Mouse (Mus musculus) adrenal gland, postnatal 10 days (tissue): ENCODE measurements around the gene Ncam2. TPM values are rescaled to one million over a fixed set of nuclear protein-coding genes. Genes with fewer than 3 reads are reported as not detected.

ENCODE experiments used
- DNase-seq: peaks from one replicate; pipeline ENCODE4 v3.0.0; 2021; ENCODE audit warnings: mixed read lengths
- total RNA-seq, 2 experiments: library from RNA; stranded (reverse); gene quantifications; 2 replicates each; pipeline ENCODE4 v1.2.3; 2021

Gene Ncam2
- total RNA-seq, 2 experiments from 2014 or later = 3.5 to 6.9 TPM

- no peak for DNase-seq
Observed at GRCm38 (mm10) chr16:81285882-81286281, 85.4 kb downstream of the Ncam2 start.

- no peak for DNase-seq
Observed at GRCm38 (mm10) chr16:81303806-81304205, 103.3 kb downstream of the Ncam2 start.

DNA sequence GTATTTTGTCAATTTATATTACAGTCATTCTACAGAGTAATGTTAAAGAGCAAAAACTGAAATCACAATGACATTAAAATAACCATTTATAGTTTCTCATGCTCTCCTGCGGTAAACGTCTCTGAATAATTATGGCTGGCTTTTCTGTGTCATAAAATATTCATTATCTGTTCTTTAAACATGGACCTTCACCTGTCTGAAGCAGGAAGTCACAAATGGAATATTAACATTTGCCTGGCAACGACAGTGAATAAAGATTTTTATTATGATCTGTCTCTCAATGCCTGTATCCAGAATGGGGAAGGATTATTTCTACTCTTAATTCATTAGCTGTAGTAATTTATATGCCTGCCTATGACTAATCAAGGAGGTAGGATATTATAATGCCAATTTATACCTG, 108.7 kb downstream of the Ncam2 start:
- DNase-seq = no peak

DNA sequence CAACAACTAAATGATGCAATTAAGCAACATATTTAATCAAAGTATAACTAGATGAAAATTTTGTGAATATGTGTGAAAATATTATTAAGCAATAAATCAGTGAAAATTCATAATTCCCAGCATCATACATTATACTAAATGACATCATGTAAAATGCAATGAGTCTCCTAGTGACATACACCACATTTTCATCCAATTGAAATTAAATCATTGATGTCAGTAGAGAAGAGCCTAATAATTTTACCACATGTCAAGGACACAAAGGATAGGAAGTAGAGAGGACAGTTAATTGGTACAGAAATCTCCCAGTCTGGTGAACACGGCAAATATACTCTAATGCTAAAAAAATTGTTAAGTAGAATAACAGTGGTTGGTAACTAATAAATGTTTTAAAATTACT, 118.5 kb downstream of the Ncam2 start:
- DNase-seq = no peak

GRCm38 (mm10) chr16:81330539-81330938, 130.0 kb downstream of the Ncam2 start:
- peak; percentile 64 for DNase-seq

- no peak for DNase-seq
Observed at GRCm38 (mm10) chr16:81365901-81366300, 165.4 kb downstream of the Ncam2 start.

DNA sequence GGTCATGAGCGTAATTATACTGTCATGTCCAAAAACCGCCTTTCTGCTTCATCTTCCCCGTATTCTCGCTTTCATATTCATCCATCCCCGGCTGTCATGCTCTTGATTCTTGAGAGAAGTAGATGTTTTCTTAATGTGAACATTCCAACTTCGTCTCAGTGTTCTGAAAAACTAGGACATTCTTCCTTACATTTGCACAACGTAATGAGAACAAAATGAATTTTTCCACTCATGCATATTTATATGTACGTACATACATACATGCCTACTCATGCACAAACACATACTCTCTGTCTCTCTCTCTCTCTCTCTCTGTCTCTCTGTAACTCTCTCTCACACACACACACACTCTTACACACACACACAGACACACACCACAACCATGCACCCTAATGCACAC, 173.7 kb downstream of the Ncam2 start:
- no peak for DNase-seq

DNA sequence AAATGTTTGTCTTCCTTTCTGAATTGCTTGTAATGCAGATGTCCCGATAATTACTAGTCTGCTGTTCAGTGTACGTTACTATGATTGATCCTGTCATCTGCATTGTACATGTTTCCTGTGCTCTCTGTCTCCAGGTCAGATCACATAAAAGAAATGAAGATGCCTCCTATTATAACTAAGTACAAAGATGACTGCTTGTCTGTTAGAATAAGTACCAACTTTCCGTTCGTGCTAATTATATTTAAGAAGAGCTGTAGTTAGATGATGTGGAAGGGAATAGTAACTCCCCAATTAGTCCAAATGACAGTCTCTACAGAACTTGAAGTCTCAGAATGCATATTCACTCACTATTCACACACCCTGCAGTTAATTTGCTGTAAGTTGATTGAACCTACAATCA, 179.9 kb downstream of the Ncam2 start:
- no peak for DNase-seq

- no peak for DNase-seq
Observed at GRCm38 (mm10) chr16:81388646-81389045, 188.1 kb downstream of the Ncam2 start.

GRCm38 (mm10) chr16:81434559-81434958, 234.1 kb downstream of the Ncam2 start:
- DNase-seq = no peak

DNA sequence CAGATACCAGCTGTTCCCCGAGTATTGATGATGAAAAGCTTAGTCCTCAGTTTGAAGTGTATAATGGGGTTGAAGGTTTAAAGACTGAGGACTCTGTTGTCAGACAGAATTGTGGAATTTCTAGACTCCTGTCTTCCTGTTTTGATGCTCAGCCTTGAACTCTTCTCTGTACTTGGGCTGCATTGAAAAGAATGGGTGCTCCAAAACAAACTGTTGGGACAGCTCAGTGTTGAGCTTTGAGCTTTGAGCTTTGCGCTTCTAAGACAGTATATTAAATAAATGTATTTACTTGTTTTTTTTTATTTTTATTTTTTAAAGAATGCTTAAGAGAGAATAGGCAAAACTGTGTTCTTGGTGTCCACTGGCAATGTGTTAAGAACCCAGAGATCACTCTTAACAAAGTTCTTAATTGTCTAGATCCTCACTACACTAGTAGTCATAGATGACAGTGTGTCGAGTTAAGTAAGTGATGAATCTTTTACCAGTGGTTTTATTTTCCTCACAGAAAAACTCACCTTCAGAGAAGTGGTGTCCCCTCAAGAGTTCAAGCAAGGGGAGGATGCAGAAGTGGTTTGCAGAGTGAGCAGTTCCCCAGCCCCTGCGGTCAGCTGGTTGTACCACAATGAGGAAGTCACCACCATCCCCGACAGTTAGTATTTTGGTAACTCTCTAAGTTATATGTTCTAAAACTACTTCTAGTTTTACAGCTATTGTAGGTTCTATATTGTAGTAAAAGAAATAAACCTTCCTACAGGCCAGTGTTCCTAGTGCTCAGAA, 236.8 kb downstream of the Ncam2 start:
- no peak for DNase-seq

DNA sequence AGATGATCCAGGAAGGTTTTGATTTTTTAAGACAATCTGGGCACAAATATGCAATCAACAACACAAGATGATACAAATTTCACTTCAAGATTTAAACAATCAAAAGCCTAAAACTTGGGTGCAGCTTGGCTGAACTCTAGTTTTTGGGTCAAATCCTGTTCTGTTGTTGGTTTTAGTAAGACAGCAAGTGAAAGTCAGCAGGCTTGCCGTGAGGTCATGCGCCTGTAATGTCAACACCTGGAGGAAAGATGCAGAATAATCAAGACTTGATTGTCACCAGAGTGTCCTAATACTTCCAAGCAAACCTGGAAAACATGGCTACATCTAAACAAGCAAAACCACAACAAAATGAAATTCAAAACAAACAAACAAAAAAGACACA, 237.4 kb downstream of the Ncam2 start:
- DNase-seq = no peak

DNA sequence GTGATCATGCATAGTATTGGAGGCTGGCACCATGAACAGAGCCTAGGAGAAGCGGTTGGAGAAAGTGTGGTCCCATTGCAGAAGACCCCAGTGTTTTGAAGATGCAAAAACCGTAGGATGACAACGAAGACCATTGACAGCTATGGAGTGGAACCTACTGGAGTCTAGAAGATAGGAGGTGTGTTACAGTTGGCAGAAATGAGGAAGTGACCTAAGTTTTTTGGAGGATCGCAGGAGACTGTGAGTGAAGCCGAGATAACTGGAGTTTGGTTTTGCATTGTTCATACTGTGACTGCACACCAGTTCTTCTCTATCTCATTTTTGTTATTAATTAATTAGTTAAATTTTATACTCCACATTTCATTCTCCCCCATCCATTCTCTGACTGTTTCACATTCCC, 250.4 kb downstream of the Ncam2 start:
- DNase-seq = no peak

DNA sequence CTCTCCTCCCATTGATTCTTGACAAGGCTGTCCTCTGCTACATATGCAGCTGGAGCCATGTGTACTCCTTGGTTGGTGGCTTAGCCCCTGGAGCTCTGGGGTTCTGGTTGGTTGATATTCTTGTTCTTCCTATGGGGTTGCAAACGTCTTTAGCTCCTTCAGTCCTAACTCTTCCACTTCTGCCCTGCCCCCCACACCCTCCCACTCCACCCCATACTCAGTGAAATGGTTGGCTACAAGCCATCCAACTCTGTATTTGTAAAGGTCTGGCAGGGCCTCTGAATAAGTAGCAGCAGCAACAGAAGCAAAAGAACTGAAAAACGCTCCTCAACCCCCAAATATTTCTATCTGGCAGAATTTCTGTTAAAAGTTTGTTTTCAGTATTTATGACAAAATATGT, 252.5 kb downstream of the Ncam2 start:
- no peak for DNase-seq

GRCm38 (mm10) chr16:81454472-81454871, 254.0 kb downstream of the Ncam2 start:
- no peak for DNase-seq

DNA sequence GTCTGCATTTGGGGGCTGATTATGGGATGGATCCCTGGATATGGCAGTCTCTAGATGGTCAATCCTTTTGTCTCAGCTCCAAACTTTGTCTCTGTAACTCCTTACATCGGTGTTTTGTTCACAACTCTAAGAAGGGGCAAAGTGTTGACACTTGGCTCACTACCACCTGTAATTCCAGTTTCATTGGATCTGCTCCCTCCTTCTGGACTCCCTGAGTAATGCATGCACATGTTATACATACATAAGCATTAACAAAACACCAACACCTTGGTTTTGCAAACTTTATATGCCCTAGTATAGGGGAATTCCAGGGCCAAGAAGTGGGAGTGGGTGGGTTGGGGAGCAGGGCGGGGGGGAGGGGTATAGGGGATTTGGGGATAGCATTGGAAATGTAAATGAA, 262.2 kb downstream of the Ncam2 start:
- DNase-seq = peak; percentile 28

- DNase-seq = no peak
Observed at GRCm38 (mm10) chr16:81472925-81473324, 272.4 kb downstream of the Ncam2 start.

GRCm38 (mm10) chr16:81481058-81481457, 280.6 kb downstream of the Ncam2 start:
- DNase-seq = no peak

DNA sequence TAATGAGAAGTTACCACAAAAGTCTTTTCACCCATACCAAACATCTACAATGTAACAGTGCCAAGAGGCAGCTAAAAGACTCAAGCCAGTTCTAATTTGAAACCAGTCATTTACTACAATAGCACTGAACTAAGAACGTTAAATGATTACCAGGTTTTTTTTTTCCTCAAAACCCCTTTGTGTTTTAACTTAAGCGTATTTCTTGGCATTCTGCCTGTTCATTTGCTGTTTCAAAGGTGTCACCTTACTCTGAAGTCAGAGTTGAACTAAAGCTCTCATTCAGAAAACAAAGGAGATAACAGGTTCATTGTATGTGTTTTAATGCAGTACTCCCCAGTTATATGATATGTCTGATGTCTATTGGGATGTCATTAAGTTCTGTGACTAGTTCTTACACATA, 295.6 kb downstream of the Ncam2 start:
- no peak for DNase-seq

GRCm38 (mm10) chr16:81502578-81502977, 302.1 kb downstream of the Ncam2 start:
- no peak for DNase-seq

DNA sequence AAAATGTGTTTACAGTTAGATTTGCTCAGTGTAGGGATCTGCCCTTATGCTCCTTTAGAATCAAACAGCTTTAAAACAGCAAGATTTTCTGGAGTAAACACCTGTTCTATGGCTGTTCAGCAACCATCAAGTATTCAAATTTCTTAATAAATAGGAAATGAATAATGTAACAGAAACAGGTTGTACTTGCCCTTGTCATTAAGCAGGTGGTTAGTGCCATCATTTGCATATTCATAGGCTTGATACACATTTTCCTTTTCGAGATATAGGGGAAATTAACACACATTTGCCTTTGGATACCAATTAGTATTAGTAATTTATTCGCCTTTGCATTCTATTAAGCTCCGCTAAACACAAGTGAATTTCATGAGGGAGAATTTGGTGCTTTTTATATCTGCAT, 335.7 kb downstream of the Ncam2 start:
- DNase-seq = no peak

GRCm38 (mm10) chr16:81587565-81588107, 387.1 kb downstream of the Ncam2 start:
- no peak for DNase-seq

DNA sequence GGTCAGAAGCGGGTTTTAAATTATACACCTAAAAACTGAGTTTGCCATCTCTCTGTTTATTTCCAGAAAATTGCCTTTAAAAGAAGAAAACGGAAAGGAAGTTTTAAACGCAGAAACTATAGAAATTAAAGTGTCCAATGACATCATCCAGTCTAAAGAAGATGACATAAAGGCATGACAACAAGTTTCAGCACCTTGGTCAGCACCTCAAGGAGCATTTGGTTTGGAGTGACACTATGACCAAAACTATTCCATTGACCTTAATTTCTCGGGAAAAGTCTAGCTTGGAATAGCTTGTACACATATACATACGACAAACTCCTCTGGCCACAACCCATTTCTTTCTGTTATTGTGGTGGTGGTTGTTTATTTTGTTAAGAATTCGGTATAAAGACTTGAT, 422.8 kb downstream of the Ncam2 start:
- DNase-seq = peak; percentile 16

DNA sequence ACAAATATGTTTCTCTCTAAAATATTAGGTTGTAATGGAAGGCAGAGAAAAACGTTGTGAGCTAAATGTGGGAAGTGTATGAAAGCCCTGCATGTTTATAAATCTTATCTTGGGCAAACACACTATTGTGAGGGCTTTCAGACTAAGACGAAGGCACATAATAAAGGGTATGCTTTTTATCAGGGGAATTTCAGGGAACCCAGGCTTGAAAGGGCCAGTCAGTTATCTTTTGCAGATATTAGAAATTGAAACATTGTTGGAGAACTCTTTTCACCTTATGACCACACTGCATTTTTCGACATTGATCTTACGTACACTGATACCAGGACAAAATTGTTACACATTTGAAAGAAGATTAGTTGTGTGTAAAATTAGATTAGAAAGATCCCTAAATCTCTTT, 423.3 kb downstream of the Ncam2 start:
- DNase-seq = no peak
